Mouse (Mus musculus) forebrain, embryonic 15.5 days (tissue): ENCODE data around the gene Cep72. TPM values are rescaled to one million over a fixed set of nuclear protein-coding genes. Genes with fewer than 3 reads are reported as not detected.
"Not testable (repeated sequence)": the region's sequence is repeated elsewhere in the genome, so short reads cannot be mapped to it uniquely, and the experiment has no call there.

Experiments
- ATAC-seq: fragments of 200-750 bp; cut with Nextera tagmentation; replicated peaks from 2 replicates; pipeline ENCODE4 v1.8.0; 2017; ENCODE audit warnings: mild to moderate bottlenecking, moderate TSS enrichment, moderate library complexity
- H3K27ac ChIP-seq: fragments of 300-500 bp; sonication (generic); replicated peaks from 2 replicates; pipeline ENCODE4 v1.5.1; 2015; ENCODE audit warnings: mild to moderate bottlenecking, inconsistent platforms
- H3K27me3 ChIP-seq: fragments of 300-500 bp; sonication (generic); 2 replicates; pipeline ENCODE4 v1.6.1; 2015; ENCODE audit warnings: inconsistent platforms
- H3K36me3 ChIP-seq: fragments of 300-500 bp; sonication (generic); 2 replicates; pipeline ENCODE4 v1.6.1; 2015; ENCODE audit warnings: mild to moderate bottlenecking, inconsistent platforms
- H3K4me1 ChIP-seq: fragments of 300-500 bp; sonication (generic); 2 replicates; pipeline ENCODE4 v1.6.1; 2015; ENCODE audit warnings: inconsistent platforms
- H3K4me2 ChIP-seq: fragments of 300-500 bp; sonication (generic); replicated peaks from 2 replicates; pipeline ENCODE4 v1.6.1; 2015; ENCODE audit warnings: mild to moderate bottlenecking, inconsistent platforms
- H3K4me3 ChIP-seq: fragments of 300-500 bp; sonication (generic); 2 replicates; pipeline ENCODE4 v1.5.1; 2015; ENCODE audit warnings: mild to moderate bottlenecking, inconsistent platforms
- H3K9ac ChIP-seq: fragments of 300-500 bp; sonication (generic); replicated peaks from 2 replicates; pipeline ENCODE4 v1.6.1; 2015; ENCODE audit warnings: mild to moderate bottlenecking, inconsistent platforms
- H3K9me3 ChIP-seq: fragments of 300-500 bp; sonication (generic); 2 replicates; pipeline ENCODE4 v1.6.1; 2016; ENCODE audit warnings: inconsistent platforms
- WGBS: fragments of 180-500 bp; shearing (Covaris S2); methylation state at CpG from one replicate; pipeline ENCODE4 v1.1.7; 2015; ENCODE audit warnings: mixed read lengths; 5-methylcytosine and 5-hydroxymethylcytosine counted together
- polyA plus RNA-seq: library from polyadenylated mRNA; unstranded; fragments of >200 nt; fragmentation: Nextera tagmentation; extraction: Ambion mirVana; gene quantifications from 2 replicates; pipeline ENCODE4 v1.2.1, GENCODE M21; 2015

Gene Cep72
- 11.3 and 13.1 TPM in 2 replicates for polyA plus RNA-seq

DNA sequence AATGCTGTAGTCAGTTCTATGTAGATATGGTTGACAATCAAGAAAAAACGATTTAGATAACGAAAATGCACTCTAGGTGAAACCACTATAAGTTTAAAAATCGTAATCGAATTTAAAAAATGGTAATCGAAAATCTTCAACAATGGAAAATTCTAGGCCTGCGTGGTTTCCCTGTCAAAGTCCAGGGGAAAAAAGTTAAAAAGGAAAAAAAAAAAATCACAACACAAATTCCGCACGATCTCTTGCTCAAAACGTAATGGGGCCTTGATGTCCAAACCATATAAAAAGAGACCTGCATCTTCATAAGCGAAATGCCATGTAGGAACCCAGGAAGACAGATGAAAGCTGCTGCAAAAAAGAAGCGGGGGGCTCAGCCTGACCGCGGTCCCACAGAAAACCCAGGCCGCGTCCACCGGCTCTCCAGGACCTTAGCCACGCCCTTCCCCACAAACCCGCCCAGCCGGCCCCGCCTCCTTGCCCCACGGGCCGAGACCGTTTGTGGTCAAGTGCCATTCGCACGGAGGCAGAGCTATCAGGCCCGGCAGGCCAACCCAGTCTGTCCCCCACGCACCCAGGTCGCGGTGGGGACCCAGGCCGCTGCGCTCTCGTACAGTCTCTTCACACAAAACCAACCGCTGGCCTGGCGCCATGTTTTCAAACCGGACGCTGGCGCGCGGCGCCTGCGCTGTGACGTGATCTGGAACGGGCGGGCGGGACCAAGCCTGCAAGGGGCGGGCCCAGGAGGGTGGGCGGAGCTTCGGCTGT lies at the start of gene Cep72:
Gene Cep72 (minus strand): TSS at position 687 of the 765 bp plus-strand sequence.
- no peaks in the 10 kb centered on the region for H3K27me3 ChIP-seq
- peaks cover 8% of the 10 kb centered on the region; the same call in 1 of the 2 replicates for H3K4me1 ChIP-seq
- H3K4me3 ChIP-seq = peak within 1 kb of the TSS; percentile 97
- peak within 1 kb of the TSS; percentile 56 for H3K4me2 ChIP-seq
- peak; percentile 97 for ATAC-seq
- peak within 1 kb of the TSS; percentile 80 for H3K9ac ChIP-seq
- H3K36me3 ChIP-seq = no peaks in the 10 kb centered on the region
- H3K9me3 ChIP-seq = no peaks in the 10 kb centered on the region
- H3K27ac ChIP-seq = peak within 1 kb of the TSS; percentile 84
- WGBS = 3% methylated on average over 48 of the region's 48 CpGs

- Histone ChIP-seq H3K4me2 (no peak overlapping the region), H3K9ac (no peak overlapping the region), H3K27me3 (no peaks in the 10 kb centered on the region), H3K27ac (no peak overlapping the region), H3K9me3 (no peaks in the 10 kb centered on the region), H3K36me3 (no peaks in the 10 kb centered on the region), H3K4me3 (no peak overlapping the region), H3K4me1 (no peaks in the 10 kb centered on the region)
- no peak for ATAC-seq
- 87% methylated on average over 2 of the region's 2 CpGs for WGBS
Observed at GRCm38 (mm10) chr13:74107410-74107809, 45.3 kb upstream of the Cep72 start.

DNA sequence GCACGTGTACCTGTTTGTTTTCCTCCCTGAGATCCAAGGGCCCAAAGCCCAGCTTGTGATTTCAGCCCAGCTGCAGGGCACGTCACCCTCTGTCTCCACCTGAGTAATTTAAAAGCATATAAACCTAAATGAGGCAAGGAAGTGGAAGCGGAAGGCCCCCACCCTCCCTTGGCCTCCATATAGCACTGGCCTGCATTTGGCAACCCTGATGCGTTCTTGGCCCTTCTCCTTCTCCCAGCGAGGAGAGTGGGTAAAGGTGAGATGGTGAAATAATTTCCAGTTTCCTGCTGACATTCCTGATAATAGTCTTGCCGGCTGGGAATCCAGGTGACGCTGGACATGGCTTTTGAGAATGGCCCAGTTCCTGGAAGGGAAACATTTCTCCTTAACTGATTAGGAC lies 42.3 kb upstream of the Cep72 start:
- no peaks in the 10 kb centered on the region for H3K4me1 ChIP-seq
- no peaks in the 10 kb centered on the region for H3K27me3 ChIP-seq
- 82% methylated on average over 7 of the region's 7 CpGs for WGBS
- H3K27ac ChIP-seq = no peak overlapping the region
- no peaks in the 10 kb centered on the region for H3K9me3 ChIP-seq
- H3K9ac ChIP-seq = no peak overlapping the region
- ATAC-seq = no peak
- no peak overlapping the region for H3K4me3 ChIP-seq
- H3K36me3 ChIP-seq = no peaks in the 10 kb centered on the region
- no peak overlapping the region for H3K4me2 ChIP-seq

DNA sequence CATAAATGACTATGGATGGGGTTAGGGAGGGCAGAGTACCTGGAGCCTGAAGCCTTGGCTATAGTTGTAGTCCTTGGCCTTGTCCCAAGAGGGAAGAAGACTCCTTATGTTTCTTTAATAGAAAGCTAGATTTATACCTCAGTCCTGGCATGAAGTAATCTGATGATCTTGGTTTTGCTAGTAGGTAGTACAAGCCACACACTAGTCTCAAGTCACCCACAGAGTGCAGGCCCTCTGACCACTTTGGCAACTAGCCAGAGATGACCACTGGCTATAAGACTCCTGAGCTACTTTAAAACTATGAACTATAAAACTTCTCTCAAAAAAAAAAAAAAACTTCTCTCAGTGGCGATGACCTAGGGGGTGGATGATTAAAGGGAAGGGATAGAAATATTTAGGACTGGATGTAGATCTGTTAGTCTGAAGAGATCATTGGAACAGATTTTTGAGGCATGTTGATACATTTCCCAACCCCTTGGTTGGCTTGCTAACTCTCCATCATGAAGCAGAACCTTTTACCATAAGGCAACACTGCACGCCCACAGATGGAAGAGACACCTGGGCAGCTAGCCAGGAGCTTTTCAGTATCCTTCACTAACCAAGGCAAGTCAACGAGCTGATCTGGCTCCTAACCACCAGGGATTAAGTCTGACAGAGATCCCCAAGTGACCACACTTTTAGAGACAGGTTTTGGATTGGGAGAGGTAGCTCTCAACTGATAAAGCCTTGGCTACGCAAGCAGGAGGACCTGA lies 40.9 kb upstream of the Cep72 start:
- WGBS = 81% methylated on average over 4 of the region's 4 CpGs
- H3K27ac ChIP-seq = no peak overlapping the region
- H3K27me3 ChIP-seq = no peaks in the 10 kb centered on the region
- no peak overlapping the region for H3K9ac ChIP-seq
- no peak for ATAC-seq
- no peak overlapping the region for H3K4me2 ChIP-seq
- no peaks in the 10 kb centered on the region for H3K36me3 ChIP-seq
- H3K4me3 ChIP-seq = no peak overlapping the region
- H3K4me1 ChIP-seq = no peaks in the 10 kb centered on the region
- H3K9me3 ChIP-seq = no peaks in the 10 kb centered on the region

DNA sequence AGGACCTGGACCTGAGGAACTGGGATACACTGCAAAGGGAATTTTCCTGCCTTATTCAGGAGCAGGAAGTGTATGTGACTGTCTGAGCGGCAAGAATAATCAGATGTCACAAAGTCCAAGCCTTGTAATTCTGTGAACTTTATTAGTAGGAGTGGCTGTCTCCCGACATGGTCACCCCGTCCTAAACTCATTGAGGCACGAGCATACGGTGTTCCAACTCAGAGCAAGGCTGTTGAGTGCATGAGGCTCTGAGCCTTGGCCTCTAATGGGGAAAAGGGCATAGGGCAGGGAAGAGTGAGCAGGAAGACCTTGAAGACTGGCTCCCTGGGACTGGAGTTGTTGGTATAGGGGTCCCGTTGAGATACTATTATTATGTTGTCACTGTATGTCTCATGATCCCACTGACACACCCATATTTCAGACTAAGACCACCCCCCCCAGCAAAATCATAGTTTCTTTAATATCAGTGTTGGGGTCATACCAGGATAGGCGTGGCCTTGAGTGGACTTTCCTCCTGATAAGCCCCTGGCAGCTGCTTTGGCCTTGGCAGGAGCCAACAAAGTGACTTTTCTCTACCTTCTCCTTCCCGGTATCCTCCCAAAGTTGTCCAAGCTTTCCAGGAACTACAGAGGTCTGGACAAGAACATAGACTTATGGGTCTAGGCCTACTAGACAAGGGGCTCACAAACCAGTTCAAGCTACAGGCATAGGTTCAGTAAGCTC lies 40.2 kb upstream of the Cep72 start:
- no peaks in the 10 kb centered on the region for H3K9me3 ChIP-seq
- no peak overlapping the region for H3K4me3 ChIP-seq
- H3K36me3 ChIP-seq = no peaks in the 10 kb centered on the region
- 82% methylated on average over 8 of the region's 8 CpGs for WGBS
- H3K27ac ChIP-seq = no peak overlapping the region
- no peaks in the 10 kb centered on the region for H3K27me3 ChIP-seq
- ATAC-seq = no peak
- H3K4me1 ChIP-seq = no peaks in the 10 kb centered on the region
- H3K9ac ChIP-seq = no peak overlapping the region
- no peak overlapping the region for H3K4me2 ChIP-seq

DNA sequence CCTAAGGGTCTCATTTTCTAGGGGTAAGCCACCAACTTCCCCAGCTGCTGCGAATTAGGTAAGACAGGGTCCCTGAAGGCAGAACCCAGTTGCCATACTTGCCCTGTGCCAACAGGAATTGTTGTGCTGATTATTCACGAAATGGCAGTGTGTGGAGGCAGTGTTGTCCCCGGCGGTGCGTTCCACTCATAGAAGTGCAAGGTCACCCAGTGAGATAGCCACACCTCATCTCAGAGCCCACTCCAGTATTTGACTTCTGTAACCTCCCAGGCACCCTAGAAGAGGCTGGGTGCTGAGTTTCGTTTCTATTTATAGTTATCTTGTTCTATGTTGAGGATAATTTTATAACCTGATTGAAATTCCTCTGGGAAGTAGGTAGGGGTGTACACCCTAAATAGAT lies 36.8 kb upstream of the Cep72 start:
- H3K4me2 ChIP-seq = no peak overlapping the region
- no peak for ATAC-seq
- no peak overlapping the region for H3K27ac ChIP-seq
- no peak overlapping the region for H3K4me3 ChIP-seq
- H3K9ac ChIP-seq = no peak overlapping the region
- 84% methylated on average over 6 of the region's 6 CpGs for WGBS
- no peaks in the 10 kb centered on the region for H3K27me3 ChIP-seq
- no peaks in the 10 kb centered on the region for H3K9me3 ChIP-seq
- no peaks in the 10 kb centered on the region for H3K4me1 ChIP-seq
- no peaks in the 10 kb centered on the region for H3K36me3 ChIP-seq

GRCm38 (mm10) chr13:74096715-74097363 lies 34.7 kb upstream of the Cep72 start:
- no peaks in the 10 kb centered on the region for H3K27me3 ChIP-seq
- no peak overlapping the region for H3K4me2 ChIP-seq
- H3K9me3 ChIP-seq = no peaks in the 10 kb centered on the region
- H3K4me3 ChIP-seq = no peak overlapping the region
- WGBS = 43% methylated on average over 2 of the region's 2 CpGs
- no peaks in the 10 kb centered on the region for H3K4me1 ChIP-seq
- H3K27ac ChIP-seq = no peak overlapping the region
- ATAC-seq = peak; percentile 85
- no peak overlapping the region for H3K9ac ChIP-seq
- no peaks in the 10 kb centered on the region for H3K36me3 ChIP-seq

DNA sequence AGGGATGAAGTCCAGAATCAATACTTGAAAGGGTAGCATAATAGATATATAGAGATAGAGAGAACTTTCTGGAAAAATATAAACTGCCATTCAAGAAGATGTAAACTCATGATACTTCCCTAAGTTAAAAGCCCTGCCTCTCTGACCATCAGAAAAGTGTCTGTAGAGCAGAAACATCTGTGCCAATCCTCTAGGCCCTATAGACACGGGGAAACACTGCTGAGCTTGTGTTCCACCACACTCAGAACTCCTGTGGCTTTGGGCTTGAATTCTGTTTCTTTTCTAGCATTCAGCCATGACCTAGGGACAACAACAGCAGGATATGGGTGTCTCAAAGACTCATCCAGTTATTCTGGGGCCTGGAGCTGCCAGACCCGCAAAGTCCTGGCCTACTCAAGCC lies 33.8 kb upstream of the Cep72 start:
- Histone ChIP-seq H3K27me3 (no peaks in the 10 kb centered on the region), H3K4me3 (no peak overlapping the region), H3K4me2 (no peak overlapping the region), H3K27ac (no peak overlapping the region), H3K36me3 (no peaks in the 10 kb centered on the region), H3K4me1 (no peaks in the 10 kb centered on the region), H3K9ac (no peak overlapping the region), H3K9me3 (no peaks in the 10 kb centered on the region)
- 59% methylated on average over 2 of the region's 2 CpGs for WGBS
- ATAC-seq = no peak

- H3K4me2 ChIP-seq = no peak overlapping the region
- H3K27ac ChIP-seq = no peak overlapping the region
- H3K4me3 ChIP-seq = no peak overlapping the region
- no peaks in the 10 kb centered on the region for H3K27me3 ChIP-seq
- ATAC-seq = no peak
- no peak overlapping the region for H3K9ac ChIP-seq
- WGBS = 71% methylated on average over 3 of the region's 3 CpGs
- no peaks in the 10 kb centered on the region for H3K9me3 ChIP-seq
- H3K4me1 ChIP-seq = no peaks in the 10 kb centered on the region
- H3K36me3 ChIP-seq = no peaks in the 10 kb centered on the region
Observed at GRCm38 (mm10) chr13:74090265-74090664, 28.2 kb upstream of the Cep72 start.

- WGBS = 86% methylated on average over 7 of the region's 7 CpGs
- Histone ChIP-seq H3K4me2 (no peak overlapping the region), H3K27ac (no peak overlapping the region), H3K4me3 (no peak overlapping the region), H3K9me3 (no peaks in the 10 kb centered on the region), H3K4me1 (no peaks in the 10 kb centered on the region), H3K9ac (no peak overlapping the region), H3K27me3 (no peaks in the 10 kb centered on the region), H3K36me3 (no peaks in the 10 kb centered on the region)
- no peak for ATAC-seq
Observed at GRCm38 (mm10) chr13:74073369-74073768, 11.3 kb upstream of the Cep72 start.

GRCm38 (mm10) chr13:74071714-74072113 lies 9.6 kb upstream of the Cep72 start:
- Histone ChIP-seq H3K27ac (no peak overlapping the region), H3K4me2 (no peak overlapping the region), H3K9me3 (no peaks in the 10 kb centered on the region), H3K4me1 (no peaks in the 10 kb centered on the region), H3K27me3 (no peaks in the 10 kb centered on the region), H3K9ac (no peak overlapping the region), H3K4me3 (no peak overlapping the region), H3K36me3 (no peaks in the 10 kb centered on the region)
- ATAC-seq = no peak
- WGBS = 78% methylated on average over 3 of the region's 3 CpGs

DNA sequence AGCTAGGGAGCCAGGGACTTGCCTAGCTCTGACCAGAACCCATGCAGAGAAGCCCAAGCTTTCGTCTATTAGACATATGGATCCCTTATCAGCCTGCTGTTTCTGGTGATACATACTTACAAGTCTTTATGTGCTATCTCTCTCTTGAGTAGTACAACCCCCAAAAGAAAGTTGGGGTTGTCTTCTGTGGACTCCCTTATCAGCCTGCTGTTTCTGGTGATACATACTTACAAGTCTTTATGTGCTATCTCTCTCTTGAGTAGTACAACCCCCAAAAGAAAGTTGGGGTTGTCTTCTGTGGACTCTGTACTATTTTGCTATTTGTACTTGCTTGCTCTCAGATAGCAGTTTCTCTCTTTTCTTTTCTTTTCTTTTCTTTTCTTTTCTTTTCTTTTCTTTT lies 9.1 kb upstream of the Cep72 start:
- not testable (repeated sequence) for H3K9ac ChIP-seq, H3K9me3 ChIP-seq, ATAC-seq, H3K27me3 ChIP-seq, H3K4me2 ChIP-seq, H3K27ac ChIP-seq, H3K4me1 ChIP-seq, H3K4me3 ChIP-seq, H3K36me3 ChIP-seq
- WGBS = 72% methylated on average over 1 of the region's 1 CpGs
